Mouse (Mus musculus): ENCODE measurements at regions not wholly inside any gene's neighbourhood (a gene's known extent, or its start where the extent isn't known, plus 50 kb on each side); places are given as distances from the start of the nearest gene placed in this dataset.
"Not testable (repeated sequence)": the region's sequence is repeated elsewhere in the genome, so short reads cannot be mapped to it uniquely, and the experiment has no call there.

DNA sequence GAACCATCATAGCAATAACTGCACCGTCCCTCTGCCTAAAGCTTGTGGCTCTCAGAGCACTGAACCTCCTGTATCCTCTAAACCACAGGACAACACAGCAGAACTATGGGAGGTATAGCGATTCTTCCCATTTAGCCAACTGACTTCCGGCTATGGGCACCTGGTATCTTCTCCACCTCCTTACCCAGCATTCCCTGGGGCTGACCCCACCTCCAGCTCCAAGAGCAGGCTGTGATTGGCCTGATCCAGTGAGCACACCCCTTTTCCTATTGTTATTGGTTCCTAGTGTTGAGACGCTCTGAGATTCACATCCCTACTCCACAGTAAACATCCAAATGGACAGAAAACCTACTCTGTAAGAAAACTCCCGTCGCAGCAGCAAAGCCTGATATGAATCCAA lies 236.7 kb downstream of the Prex1 start:
- DNase-seq (ENCODE audit: low spot score) = no peak

DNA sequence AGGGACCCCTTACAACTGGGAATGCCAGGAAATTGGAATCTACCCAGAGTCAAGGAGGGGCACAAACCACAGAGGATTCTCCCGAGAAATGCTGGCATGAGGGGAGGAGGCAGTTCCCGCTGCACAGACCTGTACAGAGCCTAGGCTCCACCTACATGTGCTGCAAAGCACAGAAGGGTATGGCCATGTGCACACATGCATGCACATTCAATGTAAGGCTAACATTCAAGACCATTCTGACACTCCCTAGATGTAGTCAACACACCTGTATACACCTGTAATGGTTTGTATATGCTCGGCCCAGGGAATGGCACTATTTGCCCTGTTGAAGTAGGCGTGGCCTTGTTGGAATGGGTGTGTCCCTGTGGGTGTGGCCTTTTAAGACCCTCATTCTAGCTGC lies 238.0 kb downstream of the Prex1 start:
- no peak for DNase-seq (ENCODE audit: low spot score)

- no peak for DNase-seq (ENCODE audit: low spot score)
Measured at GRCm38 (mm10) chr2:166474601-166475000, 239.0 kb downstream of the Prex1 start.

DNA sequence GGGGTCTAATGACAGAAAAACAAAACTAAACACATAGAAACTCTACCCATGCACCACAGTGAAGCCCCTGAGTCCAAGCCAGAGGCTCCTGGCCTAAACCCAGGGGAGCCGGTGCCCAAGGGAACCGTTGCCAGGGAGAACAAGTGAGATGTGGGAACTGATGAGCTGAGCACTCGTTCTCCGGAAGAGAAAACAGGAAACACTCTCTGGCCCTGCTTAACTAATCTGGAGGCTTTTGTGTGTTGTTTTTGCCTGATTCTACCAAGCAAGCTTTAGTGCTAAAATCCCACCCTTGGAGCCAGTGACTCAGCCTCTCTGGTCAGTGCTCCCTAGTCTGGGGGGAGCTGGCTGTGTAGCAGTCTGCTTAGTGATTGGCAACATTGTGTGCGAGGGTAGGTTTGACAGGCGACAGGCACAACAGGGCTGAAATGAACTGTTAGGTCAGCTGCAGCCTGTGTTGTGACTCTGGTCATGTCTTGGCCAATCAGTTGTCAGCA lies 242.3 kb downstream of the Prex1 start:
- no peak for DNase-seq (ENCODE audit: low spot score)

GRCm38 (mm10) chr2:166469046-166469593 lies 244.5 kb downstream of the Prex1 start:
- DNase-seq (ENCODE audit: low spot score) = no peak

GRCm38 (mm10) chr2:166467137-166467536 lies 246.5 kb downstream of the Prex1 start:
- no peak for DNase-seq (ENCODE audit: low spot score)

DNA sequence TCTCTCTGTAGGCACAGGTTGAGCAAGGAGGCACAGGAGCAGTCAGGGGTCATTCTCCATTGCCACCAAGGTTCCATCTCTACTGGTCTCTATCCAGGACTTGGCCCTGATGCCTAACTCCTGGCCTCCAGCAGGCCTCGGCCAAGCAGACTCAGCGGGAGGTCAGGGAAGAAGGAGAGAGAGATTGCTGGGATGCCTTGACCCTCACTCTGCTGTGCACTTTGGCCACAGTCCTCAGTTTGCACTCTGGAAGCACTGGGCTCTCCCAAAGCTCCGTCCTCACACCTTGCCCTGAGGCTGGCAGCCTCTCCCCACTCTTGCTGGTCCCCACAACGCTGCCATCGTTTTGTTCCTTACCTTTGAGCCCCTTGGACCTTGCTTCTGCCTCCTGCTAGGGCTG lies 248.1 kb downstream of the Prex1 start:
- DNase-seq (ENCODE audit: low spot score) = no peak

DNA sequence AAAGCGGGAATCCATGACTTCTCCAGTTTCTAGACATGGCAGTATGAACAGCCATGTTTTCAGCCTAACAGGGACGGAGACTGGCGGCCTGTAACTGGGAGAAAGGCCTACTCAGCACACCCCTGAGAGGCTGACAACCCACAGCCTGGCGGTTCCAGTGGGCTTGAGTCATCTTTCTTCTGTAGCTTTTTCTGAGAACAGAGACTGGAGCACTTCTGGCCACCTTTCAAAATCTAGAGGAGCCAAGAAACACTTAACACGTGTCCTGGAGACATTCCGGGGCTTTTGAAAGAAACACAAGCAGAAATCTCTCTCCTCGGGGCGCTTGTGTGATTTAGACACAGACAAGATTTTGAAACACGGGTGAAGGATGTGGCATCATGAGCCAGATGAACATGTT lies 250.1 kb downstream of the Prex1 start:
- DNase-seq (ENCODE audit: low spot score) = no peak

DNA sequence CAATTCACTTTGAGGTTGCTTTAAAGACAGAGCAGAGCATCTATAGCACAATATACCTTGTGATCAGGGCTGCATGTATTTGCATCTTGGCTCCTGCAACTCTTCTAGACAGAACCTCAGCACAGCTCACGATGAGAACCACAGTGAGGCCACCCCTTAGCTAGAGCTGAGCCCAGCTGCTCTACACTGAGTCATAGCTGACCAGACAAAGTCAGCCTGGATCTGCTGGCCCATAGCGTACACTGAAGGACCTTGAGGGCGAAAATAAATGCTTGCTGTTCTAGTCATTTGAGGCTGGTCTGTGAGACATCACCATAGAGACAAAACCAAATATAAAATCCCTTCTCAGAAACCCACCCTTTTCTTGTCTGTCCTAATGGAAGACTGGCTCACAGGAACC lies 251.7 kb downstream of the Prex1 start:
- no peak for DNase-seq (ENCODE audit: low spot score)

DNA sequence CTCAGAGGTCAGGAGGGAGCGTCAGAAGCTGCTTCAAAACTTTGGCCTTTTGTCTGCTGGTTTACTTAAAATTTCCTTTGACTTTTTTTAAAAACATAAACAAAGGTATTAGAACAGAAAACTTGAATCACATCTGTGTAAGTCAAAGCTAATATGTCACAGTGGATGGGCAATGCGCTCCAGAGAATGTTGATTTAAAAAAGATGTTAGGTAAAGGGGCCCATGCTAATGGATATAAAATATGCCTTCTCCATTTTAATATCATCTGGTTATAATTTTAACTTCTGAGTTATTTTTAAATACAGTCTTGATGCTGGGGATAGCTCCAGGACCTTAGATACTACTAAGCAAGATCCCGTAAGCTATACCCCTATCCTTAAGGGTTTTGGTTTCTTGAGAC lies 252.5 kb downstream of the Prex1 start:
- DNase-seq (ENCODE audit: low spot score) = no peak

DNA sequence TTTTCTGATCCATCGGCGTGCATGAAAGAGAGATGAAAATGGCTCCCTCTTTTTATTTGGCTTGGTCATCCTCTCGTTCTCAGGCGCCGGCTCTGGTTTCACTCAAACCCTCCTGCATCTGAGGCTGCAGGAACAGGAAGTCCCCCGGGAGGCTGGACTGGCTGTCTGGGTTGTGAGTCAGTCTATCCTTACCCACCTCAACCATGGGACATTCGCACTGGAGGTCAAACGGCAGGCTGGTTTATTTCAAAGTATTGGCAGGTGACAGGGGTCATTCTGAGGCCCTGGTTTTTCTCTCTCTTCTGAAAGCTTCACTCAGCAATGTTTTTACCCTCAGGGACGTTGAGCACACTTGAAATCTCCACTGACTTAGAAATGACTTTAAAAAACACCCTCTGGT lies 253.7 kb downstream of the Prex1 start:
- DNase-seq (ENCODE audit: low spot score) = no peak

- no peak for DNase-seq (ENCODE audit: low spot score)
Measured at GRCm38 (mm10) chr2:166458953-166459352, 254.7 kb downstream of the Prex1 start.

DNA sequence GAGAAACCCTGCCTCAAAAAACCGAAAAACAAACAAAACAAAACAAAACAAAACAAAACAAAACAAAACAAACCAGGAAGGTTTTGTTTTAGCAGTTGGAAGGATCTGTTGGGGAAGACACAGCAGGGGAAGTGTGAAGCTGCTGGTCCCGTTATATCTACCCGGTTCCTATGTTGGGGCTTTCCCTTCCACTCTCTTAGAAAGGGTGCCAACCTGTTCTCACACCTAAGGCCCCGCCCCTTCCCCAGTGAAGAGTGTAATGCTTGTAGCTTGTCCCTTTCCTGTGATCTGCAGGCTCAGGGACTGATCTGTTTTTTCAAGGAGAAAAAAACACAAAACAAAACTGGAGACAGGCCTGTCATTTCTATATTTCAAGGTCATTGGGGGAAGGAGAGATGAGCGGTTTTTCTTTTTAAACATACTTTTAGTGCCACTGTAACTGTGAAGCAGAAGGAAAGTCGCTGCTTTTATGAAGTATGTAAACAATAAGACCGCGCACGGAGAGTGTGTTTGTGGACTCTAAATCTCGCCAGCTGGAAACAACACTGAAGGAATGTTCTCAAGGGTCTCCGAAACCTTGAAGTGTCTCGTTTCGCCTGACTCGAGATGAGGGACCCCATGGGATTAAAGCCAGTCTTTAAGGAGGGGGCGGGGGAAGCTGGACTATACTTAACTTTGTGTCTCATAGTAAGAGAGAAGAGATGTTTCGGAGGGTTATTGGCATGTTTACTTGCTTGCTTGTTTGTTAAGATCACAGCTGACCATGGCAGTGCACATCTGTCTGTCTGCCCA lies 256.1 kb downstream of the Prex1 start:
- no peak for DNase-seq (ENCODE audit: low spot score)

- not testable (repeated sequence) for DNase-seq (ENCODE audit: low spot score)
Measured at GRCm38 (mm10) chr2:166454160-166454888, 259.3 kb downstream of the Prex1 start.

GRCm38 (mm10) chr2:166450964-166451363 lies 262.7 kb downstream of the Prex1 start:
- DNase-seq (ENCODE audit: low spot score) = no peak

DNA sequence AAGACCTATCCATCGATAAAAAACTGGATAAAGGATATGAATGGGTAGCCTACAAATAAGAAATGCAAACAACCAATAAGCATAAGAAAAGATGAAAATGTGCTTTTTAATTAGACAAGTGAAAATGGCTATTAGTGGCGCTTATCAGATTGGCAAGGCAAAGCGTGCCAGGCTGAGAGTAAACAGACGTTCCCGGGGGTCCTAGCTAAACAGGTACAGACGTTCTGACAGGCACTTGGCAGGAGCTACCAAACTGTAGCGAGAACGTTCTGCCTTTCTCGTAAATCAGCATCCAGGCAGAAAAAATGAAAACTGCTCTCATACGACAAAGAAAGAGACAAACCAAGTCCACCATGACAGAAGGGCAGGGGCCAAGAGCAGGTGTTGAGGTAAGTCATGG lies 263.3 kb downstream of the Prex1 start:
- DNase-seq (ENCODE audit: low spot score) = no peak

GRCm38 (mm10) chr2:166448724-166449123 lies 264.9 kb downstream of the Prex1 start:
- DNase-seq (ENCODE audit: low spot score) = no peak

GRCm38 (mm10) chr2:166448161-166448560 lies 265.5 kb downstream of the Prex1 start:
- no peak for DNase-seq (ENCODE audit: low spot score)

GRCm38 (mm10) chr2:166446536-166446935 lies 267.1 kb downstream of the Prex1 start:
- no peak for DNase-seq (ENCODE audit: low spot score)

DNA sequence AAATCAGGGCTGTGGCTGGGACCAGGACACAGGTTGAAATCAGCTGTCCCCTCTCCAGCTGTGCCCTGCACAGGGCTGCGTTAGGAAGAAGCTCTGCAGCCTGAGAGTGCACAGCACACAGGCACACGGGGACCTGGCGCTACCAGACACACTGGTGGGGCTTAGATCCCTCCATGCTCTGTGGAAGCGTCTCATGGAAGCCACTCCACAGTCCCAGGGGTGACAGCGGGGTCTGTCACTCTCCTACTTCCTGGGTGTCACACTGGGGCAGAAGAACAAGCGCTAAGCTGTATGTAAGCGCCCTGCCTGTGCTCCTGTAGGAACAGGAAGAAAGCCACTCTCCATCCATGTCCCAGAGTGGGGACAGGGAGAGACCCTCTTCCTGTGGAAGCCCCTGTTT lies 267.8 kb downstream of the Prex1 start:
- DNase-seq (ENCODE audit: low spot score) = not testable (repeated sequence)

- DNase-seq (ENCODE audit: low spot score) = no peak
Measured at GRCm38 (mm10) chr2:166442997-166443396, 270.6 kb downstream of the Prex1 start.

DNA sequence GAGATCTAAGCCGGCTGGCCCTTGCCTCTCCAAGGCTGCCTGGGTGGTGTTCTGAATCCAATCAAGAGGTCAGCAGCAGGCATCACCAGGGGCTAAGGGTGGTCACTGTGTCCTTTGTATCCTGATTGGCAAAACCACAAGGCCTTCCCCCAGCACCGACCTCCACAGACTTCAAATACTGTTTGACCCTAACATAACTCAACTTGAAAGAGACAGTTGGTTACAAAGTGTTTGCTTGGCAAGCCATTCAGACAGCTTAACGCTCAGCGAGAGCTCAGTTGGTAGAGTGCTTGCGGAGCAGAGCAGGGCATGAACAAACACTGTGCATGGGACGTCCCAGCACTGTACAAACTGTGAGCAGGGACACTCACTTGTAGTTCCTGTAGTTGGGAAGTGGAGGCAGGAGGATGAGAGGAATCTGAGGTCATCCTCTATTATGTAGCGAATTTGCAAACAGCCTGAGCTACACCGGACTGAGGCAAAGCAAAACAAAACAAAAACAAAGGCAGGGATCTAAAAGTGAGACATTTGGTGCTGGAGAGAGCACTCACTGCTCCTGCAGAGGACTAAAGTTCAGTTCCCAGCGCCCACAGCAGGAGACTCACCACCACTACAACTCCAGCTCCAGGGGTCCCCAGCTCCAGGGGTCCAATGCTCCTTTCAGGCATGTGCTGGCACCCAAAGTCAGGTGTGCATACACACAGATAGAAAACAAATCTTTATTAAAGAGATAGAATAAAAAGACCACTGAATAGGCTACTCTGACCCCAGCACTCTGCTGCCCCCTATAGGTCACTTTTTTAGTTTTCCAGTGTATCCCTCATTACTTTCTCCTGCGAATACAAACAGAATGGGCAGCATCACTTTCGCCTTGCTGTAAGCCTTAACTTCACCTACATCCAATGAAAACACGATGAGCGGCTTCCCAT lies 273.5 kb downstream of the Prex1 start:
- no peak for DNase-seq (ENCODE audit: low spot score)
